Mouse (Mus musculus): Measurements from ENCODE around the gene C2cd5.

DNA sequence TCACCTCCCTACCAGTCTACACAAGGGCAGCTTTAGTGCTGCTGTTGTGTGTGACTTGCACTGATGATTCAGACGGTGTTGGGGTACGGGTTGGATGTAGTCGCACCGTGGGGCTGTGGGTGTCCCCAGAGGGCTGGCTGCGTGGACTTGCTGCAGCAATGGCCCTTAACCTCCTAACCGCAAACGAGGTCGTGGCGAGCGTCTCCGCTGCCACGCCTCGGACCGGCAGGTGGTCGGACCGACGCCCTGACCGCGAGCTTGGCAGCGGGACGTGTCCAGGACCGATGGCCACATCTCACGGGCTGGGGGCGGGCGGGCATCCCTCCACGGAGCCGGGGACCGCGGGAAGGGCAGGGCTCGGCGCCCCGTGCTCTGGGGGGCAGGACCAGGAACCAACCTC, 660 bp downstream of the C2cd5 start:
- TF ChIP-seq CTCF (IDR thresholded peaks at IDR 0.05; ENCODE audit: extremely low read depth, insufficient read depth, low read length) (no peak), POLR2A (IDR thresholded peaks at IDR 0.05; ENCODE audit: extremely low read depth, insufficient read depth, low read length) (no peak)
